Mouse (Mus musculus) spleen, adult 2 months (tissue): ENCODE measurements at regions not wholly inside any gene's neighbourhood (a gene's known extent, or its start where the extent isn't known, plus 50 kb on each side); places are given as distances from the start of the nearest gene placed in this dataset.

Experiments
- DNase-seq, 2 experiments: peaks; one replicate each; pipeline versions ENCODE4 v3.0.0 to v3.0.0-alpha.2; 2012 to 2021; ENCODE audit warnings: low spot score in 2 of 2, low read depth in 1 of 2
- H3K27ac ChIP-seq: fragments of 200-500 bp; 2 replicates; pipeline ENCODE4 v1.5.1; 2012; ENCODE audit warnings: low read length, inconsistent platforms; ENCODE audit not compliant: insufficient read depth
- H3K27me3 ChIP-seq: fragments of 200-500 bp; 2 replicates; pipeline ENCODE4 v1.6.1; 2012; ENCODE audit warnings: mild to moderate bottlenecking, moderate library complexity, low read length, inconsistent platforms; ENCODE audit not compliant: control insufficient read depth, insufficient read depth
- H3K36me3 ChIP-seq: fragments of 200-500 bp; 2 replicates; pipeline ENCODE4 v1.6.1; 2012; ENCODE audit warnings: mild to moderate bottlenecking, low read length, inconsistent platforms; ENCODE audit not compliant: control insufficient read depth, insufficient read depth
- H3K4me1 ChIP-seq: fragments of 200-500 bp; 2 replicates; pipeline ENCODE4 v1.6.1; 2011; ENCODE audit warnings: inconsistent platforms; ENCODE audit not compliant: control insufficient read depth, insufficient read depth, insufficient read length
- H3K4me3 ChIP-seq: fragments of 200-500 bp; 2 replicates; pipeline ENCODE4 v1.5.1; 2011; ENCODE audit warnings: mild to moderate bottlenecking, inconsistent platforms; ENCODE audit not compliant: insufficient read depth, insufficient read length; ENCODE audit errors: extremely low read depth
- CTCF ChIP-seq: fragments of 200-500 bp; IDR thresholded peaks from 2 replicates; pipeline ENCODE4 v1.5.1; 2011; ENCODE audit warnings: mild to moderate bottlenecking, inconsistent platforms; ENCODE audit not compliant: insufficient read depth, insufficient read length, insufficient replicate concordance; ENCODE audit errors: extremely low read depth
- POLR2A ChIP-seq: fragments of 200-500 bp; IDR thresholded peaks from 2 replicates; pipeline ENCODE4 v1.6.1; 2011; ENCODE audit warnings: low read depth, low read length, inconsistent platforms
- WGBS: fragments of 180-500 bp; shearing (Covaris S2); methylation state at CpG from one replicate; pipeline ENCODE4 v1.1.7; 2018; 5-methylcytosine and 5-hydroxymethylcytosine counted together

DNA sequence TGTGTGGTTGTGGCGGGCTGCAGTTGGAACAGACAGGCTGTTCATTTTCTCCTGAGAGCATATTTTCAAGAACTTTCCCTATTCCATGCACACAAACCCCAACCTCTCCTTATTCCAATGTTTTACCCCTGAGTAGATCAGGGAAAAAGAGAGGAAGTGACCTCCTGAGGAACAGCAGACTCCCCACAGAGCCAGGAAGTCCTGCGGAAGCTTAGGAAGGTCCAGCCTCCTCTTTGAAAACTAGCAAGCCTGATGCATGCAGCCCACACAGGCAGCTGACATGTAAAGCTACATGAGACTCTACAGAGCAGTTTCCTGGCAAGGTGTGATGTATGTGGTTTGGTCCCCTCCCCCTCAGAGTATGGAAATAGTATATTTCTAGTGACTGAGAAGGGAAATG lies 160.9 kb upstream of the Col8a1 start:
- TF ChIP-seq CTCF = no peak
- TF ChIP-seq POLR2A = no peak

DNA sequence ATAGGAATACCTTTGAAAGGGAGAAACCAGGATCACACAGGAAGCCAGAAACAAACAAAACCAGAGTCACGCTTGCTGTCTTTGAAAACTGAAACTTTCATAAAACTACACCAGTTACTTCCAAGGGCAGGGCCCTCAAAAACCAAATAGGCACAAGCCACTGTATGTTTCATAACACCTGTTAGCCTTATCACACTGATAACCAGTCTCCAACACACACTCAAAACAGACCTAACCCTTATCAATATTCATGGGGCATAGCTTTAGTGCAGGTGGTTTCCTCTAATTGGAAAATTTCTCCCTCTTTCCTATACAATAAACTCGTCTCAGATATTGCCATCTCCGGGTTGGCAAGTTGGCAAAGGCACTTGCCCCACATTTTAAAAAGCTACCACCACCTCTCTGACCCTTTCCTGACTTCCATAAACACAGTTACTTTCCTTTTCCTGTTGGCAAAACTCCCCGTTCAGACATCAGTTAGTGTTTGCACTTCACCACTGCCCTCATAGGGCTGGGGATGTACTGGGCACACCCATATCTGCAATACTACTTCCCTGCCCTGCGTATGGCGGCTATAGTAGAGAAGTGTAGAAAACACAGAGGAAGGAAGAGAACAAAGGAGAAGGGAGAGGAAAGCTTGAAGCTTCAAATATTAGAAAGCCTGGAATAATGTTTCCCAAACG lies 169.1 kb upstream of the Col8a1 start:
- DNase-seq = no peak
- H3K27me3 ChIP-seq = no peaks in the 10 kb centered on the region
- WGBS = 71% methylated on average over 7 of the region's 7 CpGs
- H3K4me3 ChIP-seq = no peak overlapping the region
- TF ChIP-seq POLR2A (no peak), CTCF (no peak)
- H3K27ac ChIP-seq = no peak overlapping the region
- H3K36me3 ChIP-seq = no peaks in the 10 kb centered on the region
- H3K4me1 ChIP-seq = no peaks in the 10 kb centered on the region

More for the DNA sequence above, 160.9 kb upstream of the Col8a1 start:
- H3K27ac ChIP-seq = no peak overlapping the region
- no peaks in the 10 kb centered on the region for H3K4me1 ChIP-seq
- no peak for DNase-seq
- H3K27me3 ChIP-seq = no peaks in the 10 kb centered on the region
- 42% methylated on average over 2 of the region's 2 CpGs for WGBS
- H3K4me3 ChIP-seq = no peak overlapping the region
- H3K36me3 ChIP-seq = no peaks in the 10 kb centered on the region

DNA sequence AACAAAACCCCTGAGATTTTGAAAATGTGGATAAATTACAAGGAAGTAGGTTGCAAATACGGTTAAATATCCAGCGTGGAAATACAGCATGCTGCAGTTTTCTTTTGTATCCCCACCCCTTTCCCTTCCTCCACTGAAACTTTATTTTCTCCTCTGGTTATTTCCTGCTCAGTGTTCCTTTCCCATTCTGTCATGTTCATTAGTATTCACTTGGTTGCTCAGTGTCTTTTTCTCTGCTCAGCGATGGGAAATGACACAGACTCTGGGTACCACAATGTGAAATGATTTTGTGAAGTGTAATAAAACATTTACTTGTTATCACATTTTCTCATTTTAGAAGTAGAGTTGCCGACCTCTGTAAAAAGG lies 169.6 kb upstream of the Col8a1 start:
- no peak for TF ChIP-seq CTCF
- no peak for TF ChIP-seq POLR2A
- WGBS = 87% methylated on average over 4 of the region's 4 CpGs
- Histone ChIP-seq H3K4me3 (no peak overlapping the region), H3K4me1 (no peaks in the 10 kb centered on the region), H3K36me3 (no peaks in the 10 kb centered on the region), H3K27ac (no peak overlapping the region), H3K27me3 (no peaks in the 10 kb centered on the region)
- DNase-seq = no peak

DNA sequence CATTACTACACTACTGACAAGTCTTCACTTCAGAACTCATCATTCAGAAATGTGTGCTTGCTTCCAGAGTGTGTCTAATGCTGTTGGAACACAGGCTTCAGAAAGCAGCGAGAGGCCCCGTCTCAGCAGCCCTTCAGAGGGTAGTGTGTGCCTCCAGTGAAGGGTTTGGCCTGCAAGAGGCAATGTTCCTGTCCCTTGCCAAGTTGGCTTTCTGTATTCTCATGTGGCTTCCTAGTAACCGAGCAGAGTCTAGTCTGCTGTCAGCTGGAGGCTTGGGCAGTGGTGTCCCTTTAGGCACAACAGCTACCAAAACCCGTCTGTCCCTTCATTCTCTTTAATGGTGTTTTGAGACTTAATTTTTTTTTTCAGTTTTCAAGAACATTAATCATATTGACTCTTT lies 173.3 kb upstream of the Col8a1 start:
- TF ChIP-seq CTCF (no peak), POLR2A (no peak)
- no peak overlapping the region for H3K27ac ChIP-seq
- DNase-seq = no peak
- H3K36me3 ChIP-seq = no peaks in the 10 kb centered on the region
- no peaks in the 10 kb centered on the region for H3K27me3 ChIP-seq
- H3K4me1 ChIP-seq = no peaks in the 10 kb centered on the region
- H3K4me3 ChIP-seq = no peak overlapping the region
- WGBS = 81% methylated on average over 4 of the region's 4 CpGs

DNA sequence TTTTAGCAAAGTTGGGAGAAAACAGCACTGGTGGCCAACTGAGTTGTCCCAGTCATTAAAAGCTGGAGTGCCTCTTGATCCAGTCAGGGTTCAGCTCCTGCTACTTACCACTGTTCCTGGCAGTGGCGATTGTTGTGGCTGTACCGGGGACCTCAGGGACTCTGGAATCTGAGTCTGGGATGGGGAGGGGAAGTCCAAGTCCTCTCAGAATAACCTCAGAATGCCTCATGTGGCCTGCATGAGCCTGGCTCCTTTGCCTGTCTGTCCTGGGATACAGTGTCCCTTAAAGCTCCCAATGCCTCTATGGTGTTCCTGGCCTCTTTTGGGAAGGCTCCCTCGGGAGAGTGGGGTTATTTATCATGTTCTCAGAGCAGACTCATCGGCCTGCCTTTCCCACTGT lies 173.8 kb upstream of the Col8a1 start:
- DNase-seq = no peak
- no peak overlapping the region for H3K27ac ChIP-seq
- no peaks in the 10 kb centered on the region for H3K36me3 ChIP-seq
- TF ChIP-seq POLR2A (no peak), CTCF (no peak)
- no peaks in the 10 kb centered on the region for H3K27me3 ChIP-seq
- H3K4me3 ChIP-seq = no peak overlapping the region
- WGBS = 75% methylated on average over 4 of the region's 4 CpGs
- no peaks in the 10 kb centered on the region for H3K4me1 ChIP-seq

DNA sequence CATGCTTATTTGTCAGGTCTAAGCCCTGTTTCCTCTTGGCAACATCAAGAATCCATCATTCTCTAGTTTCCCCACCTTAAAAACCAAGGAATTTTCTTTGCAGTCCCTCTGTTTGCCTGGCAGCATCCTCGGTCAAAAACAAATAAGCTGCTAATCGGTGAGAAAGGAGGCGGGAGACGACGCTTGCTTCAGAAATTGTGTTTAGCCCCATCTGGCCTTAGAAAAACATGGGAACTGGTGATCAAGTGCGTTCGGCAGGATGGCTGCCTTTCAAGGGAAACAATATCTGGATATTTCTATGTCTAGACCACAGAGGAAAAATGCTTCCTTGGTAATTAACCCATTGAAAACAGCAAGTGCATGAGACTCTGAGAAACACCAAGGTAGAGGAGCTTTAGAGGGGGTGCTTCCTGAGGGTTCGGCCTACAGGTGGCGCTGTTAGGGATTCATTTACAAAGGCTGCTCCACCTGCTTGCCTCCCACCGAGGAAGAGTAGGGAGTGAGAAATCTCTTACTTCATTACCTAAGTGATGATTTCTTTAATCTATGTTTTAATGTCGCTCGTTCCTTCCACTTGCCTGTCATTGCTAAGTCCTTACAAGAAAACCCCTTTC lies 174.7 kb upstream of the Col8a1 start:
- no peaks in the 10 kb centered on the region for H3K36me3 ChIP-seq
- no peak for DNase-seq
- H3K27me3 ChIP-seq = no peaks in the 10 kb centered on the region
- TF ChIP-seq POLR2A (no peak), CTCF (no peak)
- no peak overlapping the region for H3K4me3 ChIP-seq
- WGBS = 87% methylated on average over 12 of the region's 12 CpGs
- no peaks in the 10 kb centered on the region for H3K4me1 ChIP-seq
- H3K27ac ChIP-seq = no peak overlapping the region

DNA sequence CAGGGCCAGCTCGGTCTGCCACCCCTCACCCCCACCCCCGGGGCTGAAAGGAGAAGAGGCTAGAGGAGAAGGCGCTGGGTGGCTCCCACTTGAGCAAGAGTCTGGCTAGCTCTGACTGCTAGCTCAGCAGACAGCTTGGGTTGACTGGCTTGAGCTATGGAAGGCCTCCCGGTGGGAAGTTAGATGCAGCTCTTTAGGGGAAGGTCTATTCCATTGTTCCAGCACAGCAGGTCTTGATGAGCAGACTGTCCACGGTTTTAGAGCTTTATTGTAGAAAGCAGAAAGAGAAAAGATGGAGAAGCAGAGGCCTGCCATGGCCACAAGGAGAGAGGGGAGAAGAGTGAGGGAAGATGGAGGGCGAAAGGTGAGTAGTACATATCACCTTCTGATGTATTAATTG lies 190.9 kb upstream of the Col8a1 start:
- H3K4me1 ChIP-seq = no peaks in the 10 kb centered on the region
- no peak for DNase-seq
- no peak overlapping the region for H3K27ac ChIP-seq
- no peaks in the 10 kb centered on the region for H3K27me3 ChIP-seq
- 79% methylated on average over 6 of the region's 6 CpGs for WGBS
- H3K36me3 ChIP-seq = no peaks in the 10 kb centered on the region
- TF ChIP-seq CTCF (no peak), POLR2A (no peak)
- H3K4me3 ChIP-seq = no peak overlapping the region
